Mouse (Mus musculus) kidney, postnatal 0 days (tissue): Measurements from ENCODE around the gene Slc6a12. TPM values are rescaled to one million over a fixed set of nuclear protein-coding genes. Genes with fewer than 3 reads are reported as not detected.
A peak's percentile ranks its signal among the peaks of the same experiment; 100 is the strongest.

ENCODE experiments used
- ATAC-seq: fragments of 200-750 bp; cut with Nextera tagmentation; replicated peaks from 2 replicates; pipeline ENCODE4 v1.8.0; 2017; ENCODE audit warnings: low read depth, moderate number of reproducible peaks, moderate TSS enrichment, moderate library complexity; ENCODE audit not compliant: low FRiP score
- DNase-seq: peaks from one replicate; pipeline ENCODE4 v3.0.0-alpha.2; 2016; ENCODE audit warnings: low spot score
- H3K27ac ChIP-seq: fragments of 300-500 bp; sonication (generic); 2 replicates; pipeline ENCODE4 v1.5.1; 2014; ENCODE audit warnings: mild to moderate bottlenecking
- H3K27me3 ChIP-seq: fragments of 300-500 bp; sonication (generic); 2 replicates; pipeline ENCODE4 v1.6.1; 2014; ENCODE audit warnings: low read length, mixed read lengths; ENCODE audit not compliant: insufficient read depth
- H3K36me3 ChIP-seq: fragments of 300-500 bp; sonication (generic); 2 replicates; pipeline ENCODE4 v1.6.1; 2014; ENCODE audit warnings: low read length, mixed read lengths; ENCODE audit not compliant: insufficient read depth
- H3K4me1 ChIP-seq: fragments of 300-500 bp; sonication (generic); replicated peaks from 2 replicates; pipeline ENCODE4 v1.6.1; 2014; ENCODE audit warnings: antibody characterized with exemption, low read length, mixed read lengths; ENCODE audit not compliant: insufficient read depth
- H3K4me2 ChIP-seq: fragments of 300-500 bp; sonication (generic); 2 replicates; pipeline ENCODE4 v1.6.1; 2014; ENCODE audit warnings: mild to moderate bottlenecking, low read length, moderate library complexity, mixed read lengths
- H3K4me3 ChIP-seq: fragments of 300-500 bp; sonication (generic); replicated peaks from 2 replicates; pipeline ENCODE4 v1.5.1; 2014; ENCODE audit warnings: low read depth, low read length
- H3K9ac ChIP-seq: fragments of 300-500 bp; sonication (generic); 2 replicates; pipeline ENCODE4 v1.6.1; 2014; ENCODE audit warnings: low read depth, low read length
- H3K9me3 ChIP-seq: fragments of 300-500 bp; sonication (generic); replicated peaks from 2 replicates; pipeline ENCODE4 v1.6.1; 2016; ENCODE audit warnings: low read length, inconsistent platforms, mixed read lengths
- CTCF ChIP-seq: IDR thresholded peaks from 2 replicates; pipeline ENCODE4 v1.5.1; 2016; ENCODE audit warnings: antibody characterized with exemption, low read depth, mild to moderate bottlenecking, moderate library complexity
- WGBS: fragments of 180-500 bp; shearing (Covaris S2); extraction: QIAGEN DNeasy Blood & Tissue Kit; methylation state at CpG from one replicate; pipeline ENCODE4 v1.1.7; 2014; 5-methylcytosine and 5-hydroxymethylcytosine counted together
- polyA plus RNA-seq: library from polyadenylated mRNA; unstranded; fragments of >200 nt; fragmentation: Nextera tagmentation; extraction: Ambion mirVana; gene quantifications from 2 replicates; pipeline ENCODE4 v1.2.1, GENCODE M21; 2015

Gene Slc6a12
- polyA plus RNA-seq, 1 experiment from 2014 or later, result 5.5 TPM

GRCm38 (mm10) chr6:121305571-121305970, 37.3 kb upstream of the Slc6a12 start:
- no peak for ATAC-seq

GRCm38 (mm10) chr6:121310984-121311383, 31.9 kb upstream of the Slc6a12 start:
- H3K9me3 ChIP-seq, result no peaks in the 10 kb centered on the region
- H3K9ac ChIP-seq, result no peak overlapping the region
- no peak overlapping the region for H3K4me3 ChIP-seq
- no peak overlapping the region for H3K27ac ChIP-seq
- DNase-seq, result peak; percentile 40
- TF ChIP-seq CTCF, result no peak
- H3K4me1 ChIP-seq, result no peaks in the 10 kb centered on the region
- ATAC-seq, result peak; percentile 91
- WGBS, result 56% methylated on average over 6 of the region's 6 CpGs
- no peak overlapping the region for H3K4me2 ChIP-seq
- no peaks in the 10 kb centered on the region for H3K27me3 ChIP-seq
- no peaks in the 10 kb centered on the region for H3K36me3 ChIP-seq

More at GRCm38 (mm10) chr6:121305571-121305970, 37.3 kb upstream of the Slc6a12 start:
- DNase-seq, result no peak
- no peaks in the 10 kb centered on the region for H3K36me3 ChIP-seq
- H3K9ac ChIP-seq, result no peak overlapping the region
- no peak overlapping the region for H3K4me2 ChIP-seq
- peaks cover 4% of the 10 kb centered on the region; the same call in 1 of the 2 replicates for H3K4me1 ChIP-seq
- no peak overlapping the region for H3K4me3 ChIP-seq
- 83% methylated on average over 3 of the region's 3 CpGs for WGBS
- H3K27ac ChIP-seq, result no peak overlapping the region
- H3K27me3 ChIP-seq, result no peaks in the 10 kb centered on the region
- no peaks in the 10 kb centered on the region for H3K9me3 ChIP-seq
- TF ChIP-seq CTCF, result no peak

- Histone ChIP-seq H3K27me3 (no peaks in the 10 kb centered on the region), H3K36me3 (no peaks in the 10 kb centered on the region), H3K9me3 (no peaks in the 10 kb centered on the region), H3K4me1 (0 out of 2 replicates have a peak, but pooled peaks cover 7% of the 10 kb centered on the region), H3K4me2 (no peak overlapping the region), H3K27ac (no peak overlapping the region), H3K9ac (no peak overlapping the region), H3K4me3 (no peak overlapping the region)
- ATAC-seq, result no peak
- 59% methylated on average over 6 of the region's 6 CpGs for WGBS
- DNase-seq, result no peak
- peak; percentile 46 for TF ChIP-seq CTCF
Measured at GRCm38 (mm10) chr6:121319099-121319498, 23.8 kb upstream of the Slc6a12 start.

GRCm38 (mm10) chr6:121322381-121323110, 20.3 kb upstream of the Slc6a12 start:
- H3K9ac ChIP-seq, result no peak overlapping the region
- no peak overlapping the region for H3K4me2 ChIP-seq
- no peak for TF ChIP-seq CTCF
- no peak for ATAC-seq
- H3K27ac ChIP-seq, result 0 out of 2 replicates have a peak overlapping the region, but pooled peaks have one; percentile 1
- H3K9me3 ChIP-seq, result no peaks in the 10 kb centered on the region
- no peak overlapping the region for H3K4me3 ChIP-seq
- DNase-seq, result no peak
- 0 out of 2 replicates have a peak, but pooled peaks cover 7% of the 10 kb centered on the region for H3K4me1 ChIP-seq
- H3K27me3 ChIP-seq, result no peaks in the 10 kb centered on the region
- H3K36me3 ChIP-seq, result no peaks in the 10 kb centered on the region
- WGBS, result 50% methylated on average over 9 of the region's 9 CpGs

- H3K4me1 ChIP-seq, result 0 out of 2 replicates have a peak, but pooled peaks cover 7% of the 10 kb centered on the region
Measured at GRCm38 (mm10) chr6:121325298-121325697, 17.6 kb upstream of the Slc6a12 start.

GRCm38 (mm10) chr6:121325740-121326139, 17.1 kb upstream of the Slc6a12 start:
- TF ChIP-seq CTCF, result no peak
- H3K27ac ChIP-seq, result no peak overlapping the region
- no peak overlapping the region for H3K9ac ChIP-seq
- H3K4me2 ChIP-seq, result no peak overlapping the region
- DNase-seq (no peak), ATAC-seq (no peak)
- WGBS, result 40% methylated on average over 9 of the region's 9 CpGs
- no peak overlapping the region for H3K4me3 ChIP-seq
- no peaks in the 10 kb centered on the region for H3K36me3 ChIP-seq
- H3K4me1 ChIP-seq, result 0 out of 2 replicates have a peak, but pooled peaks cover 7% of the 10 kb centered on the region
- no peaks in the 10 kb centered on the region for H3K9me3 ChIP-seq
- no peaks in the 10 kb centered on the region for H3K27me3 ChIP-seq

More at GRCm38 (mm10) chr6:121325298-121325697, 17.6 kb upstream of the Slc6a12 start:
- ATAC-seq, result no peak
- no peak for TF ChIP-seq CTCF
- Histone ChIP-seq H3K36me3 (no peaks in the 10 kb centered on the region), H3K4me2 (no peak overlapping the region), H3K9me3 (no peaks in the 10 kb centered on the region), H3K4me3 (no peak overlapping the region), H3K27ac (no peak overlapping the region), H3K27me3 (no peaks in the 10 kb centered on the region), H3K9ac (no peak overlapping the region)
- WGBS, result 77% methylated on average over 3 of the region's 3 CpGs
- DNase-seq, result no peak
